Mouse (Mus musculus): Measurements from ENCODE around the gene Pdcd1lg2. TPM values are rescaled to one million over a fixed set of nuclear protein-coding genes. Genes with fewer than 3 reads are reported as not detected.

Gene Pdcd1lg2
- total RNA-seq, 2 experiments from 2014 or later: not detected

GRCm38 (mm10) chr19:29489785-29490284 is 79.1 kb downstream of the Pdcd1lg2 start:
- intact Hi-C loops (cut with DNase I): no loop called here
- no peak for DNase-seq

DNA sequence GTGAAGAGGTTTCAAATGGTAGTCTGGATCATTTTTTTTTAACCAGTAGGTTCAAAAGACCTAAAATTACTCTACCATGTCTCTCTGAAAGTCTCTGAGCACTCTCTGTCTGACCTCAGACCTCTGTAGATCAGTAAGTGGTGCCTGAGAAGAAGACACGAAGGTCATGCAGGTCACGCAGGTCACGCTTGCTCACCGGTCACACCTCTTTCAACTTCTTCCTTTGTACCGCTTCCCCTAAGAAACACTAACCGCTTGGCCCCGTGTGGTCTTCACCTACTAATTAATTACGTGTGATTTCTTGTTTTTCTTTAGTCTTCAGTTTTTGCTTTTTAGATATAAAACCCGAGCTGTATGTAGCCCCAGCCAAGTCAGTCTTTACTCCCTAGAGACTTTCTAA is 80.7 kb downstream of the Pdcd1lg2 start:
- DNase-seq: no peak
- intact Hi-C loops (cut with DNase I): no loop called here

DNA sequence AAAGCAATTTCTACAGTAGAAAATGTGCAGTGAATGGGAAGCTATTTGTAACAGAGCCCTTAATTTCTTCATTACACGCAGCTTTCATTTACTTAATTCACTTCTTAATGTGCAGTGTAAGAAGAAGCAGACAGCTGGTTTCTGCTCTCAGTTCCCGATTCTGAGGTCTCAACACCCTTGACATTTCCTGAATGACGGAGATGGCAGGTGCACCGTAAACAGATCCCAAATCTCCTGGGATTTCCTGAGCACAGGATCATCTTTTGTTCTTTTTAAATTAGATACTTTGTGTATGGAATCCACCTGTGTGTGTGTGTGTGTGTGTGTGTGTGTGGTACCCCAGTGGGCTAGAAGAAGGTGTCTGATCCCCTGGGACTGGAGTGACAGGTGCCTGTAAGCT is 83.7 kb downstream of the Pdcd1lg2 start:
- DNase-seq: no peak
- intact Hi-C loops (cut with DNase I): no loop called here

DNA sequence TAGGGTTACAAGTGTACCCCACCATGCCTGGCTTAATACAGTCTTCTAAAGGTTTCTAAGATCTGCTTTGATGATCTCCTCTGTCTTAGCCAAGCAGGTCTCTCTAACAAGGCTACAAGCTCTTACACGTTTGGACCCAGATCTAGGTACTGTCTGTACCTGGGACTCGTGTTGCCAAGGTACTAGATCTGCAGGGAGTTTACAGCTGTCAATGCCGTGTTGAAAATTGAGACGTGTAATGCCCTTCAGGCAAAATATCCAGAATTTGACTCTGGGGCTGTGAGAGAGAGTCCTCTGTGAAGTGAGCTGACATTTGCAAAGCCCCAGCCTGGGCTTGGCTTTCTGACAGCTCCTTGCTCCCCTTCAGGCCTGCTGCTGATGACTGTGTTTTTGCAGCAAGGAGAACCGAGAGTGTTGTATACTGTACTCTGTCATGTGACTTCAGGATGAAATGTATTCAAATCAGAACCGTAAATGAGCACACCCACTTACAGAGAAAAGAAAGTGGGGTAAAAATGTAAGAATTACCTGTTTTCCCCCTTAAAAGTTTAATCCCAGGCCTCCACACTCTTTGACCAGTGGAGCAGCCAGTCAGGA is 85.4 kb downstream of the Pdcd1lg2 start:
- intact Hi-C loops (cut with DNase I): no loop called here
- no peak for DNase-seq

DNA sequence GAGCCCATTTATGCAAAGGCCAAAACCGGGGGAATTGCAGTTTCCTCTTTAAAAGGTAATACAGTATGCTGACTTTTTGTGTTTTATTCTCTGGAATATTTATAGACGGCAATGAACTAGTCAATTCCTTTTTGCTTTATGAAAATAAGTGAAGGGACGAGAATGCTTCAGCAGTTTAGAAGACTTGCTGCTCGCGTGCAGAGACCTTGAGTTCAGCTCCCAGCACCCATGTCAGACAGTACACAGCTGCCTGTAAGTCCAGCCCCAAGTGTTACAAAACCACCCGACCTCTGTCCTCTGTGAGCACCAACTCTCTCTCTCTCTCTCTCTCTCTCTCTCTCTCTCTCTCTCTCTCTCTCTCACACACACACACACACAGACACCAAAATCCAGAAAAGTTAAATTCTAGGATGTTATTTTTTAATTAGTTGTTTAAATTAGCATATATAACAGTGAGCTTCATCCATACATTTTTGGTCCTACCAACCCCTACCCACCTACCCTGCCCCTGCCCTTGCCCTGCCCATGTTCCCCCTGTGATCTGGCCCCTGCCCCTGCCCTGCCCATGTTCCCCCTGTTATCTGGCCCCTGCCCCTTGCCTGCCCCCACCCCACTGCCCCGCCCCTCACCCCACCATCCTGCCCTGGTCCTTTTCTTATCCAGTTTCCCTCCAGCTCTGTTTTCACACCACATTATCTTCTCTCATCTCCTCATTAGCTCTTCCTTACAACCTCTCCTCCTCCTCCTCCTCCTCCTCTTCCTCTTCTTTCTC is 86.3 kb downstream of the Pdcd1lg2 start:
- no peak for DNase-seq
- intact Hi-C loops (cut with DNase I): no loop called here

GRCm38 (mm10) chr19:29497874-29498273 is 87.2 kb downstream of the Pdcd1lg2 start:
- intact Hi-C loops (cut with DNase I): no loop called here

GRCm38 (mm10) chr19:29498842-29499456 is 88.2 kb downstream of the Pdcd1lg2 start:
- DNase-seq: no peak
- intact Hi-C loops (cut with DNase I): no loop called here

More at GRCm38 (mm10) chr19:29497874-29498273, 87.2 kb downstream of the Pdcd1lg2 start:
- no peak for DNase-seq

GRCm38 (mm10) chr19:29500333-29500732 is 89.6 kb downstream of the Pdcd1lg2 start:
- intact Hi-C loops (cut with DNase I): loop anchor here (2.0 to 10.0 kb wide), 4 partner anchors 30 to 726 kb away; no protein-coding TSS in a partner anchor
- DNase-seq: no peak

DNA sequence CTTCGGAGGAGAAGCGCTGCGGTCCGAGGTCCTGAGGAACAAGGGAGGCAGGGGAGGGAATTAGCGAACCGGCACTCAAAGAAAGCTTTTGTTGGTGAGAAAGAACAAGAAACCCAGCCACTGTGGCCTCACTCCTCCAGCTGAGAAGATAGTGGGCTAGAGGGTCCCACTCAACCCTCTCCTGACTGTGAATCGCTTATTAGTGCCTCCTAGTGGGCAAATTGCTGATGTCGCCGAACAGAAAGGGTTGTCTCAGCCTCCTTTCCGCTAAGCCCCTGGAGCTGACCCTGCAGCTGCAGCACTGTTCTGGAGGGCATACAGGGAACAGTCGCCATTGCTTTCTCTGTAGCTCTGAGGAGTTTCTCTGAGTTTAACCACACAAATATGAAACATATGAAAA is 90.4 kb downstream of the Pdcd1lg2 start:
- peak; percentile 42 to 74 for DNase-seq
- intact Hi-C loops (cut with DNase I): loop anchor here (1.0 to 10.0 kb wide), 6 partner anchors 30 to 726 kb away; no protein-coding TSS in a partner anchor

- DNase-seq: peak; percentile 86 to 93
These were observed 90.8 kb downstream of the Pdcd1lg2 start for GRCm38 (mm10) chr19:29501507-29501906.

GRCm38 (mm10) chr19:29504131-29504530 is 93.4 kb downstream of the Pdcd1lg2 start:
- no peak for DNase-seq
- intact Hi-C loops (cut with DNase I): loop anchor here (5.0 to 10.0 kb wide), 3 partner anchors 62 to 729 kb away; no protein-coding TSS in a partner anchor

More at GRCm38 (mm10) chr19:29501507-29501906, 90.8 kb downstream of the Pdcd1lg2 start:
- intact Hi-C loops (cut with DNase I): loop anchor here (1.0 to 10.0 kb wide), 6 partner anchors 31 to 727 kb away; no protein-coding TSS in a partner anchor

DNA sequence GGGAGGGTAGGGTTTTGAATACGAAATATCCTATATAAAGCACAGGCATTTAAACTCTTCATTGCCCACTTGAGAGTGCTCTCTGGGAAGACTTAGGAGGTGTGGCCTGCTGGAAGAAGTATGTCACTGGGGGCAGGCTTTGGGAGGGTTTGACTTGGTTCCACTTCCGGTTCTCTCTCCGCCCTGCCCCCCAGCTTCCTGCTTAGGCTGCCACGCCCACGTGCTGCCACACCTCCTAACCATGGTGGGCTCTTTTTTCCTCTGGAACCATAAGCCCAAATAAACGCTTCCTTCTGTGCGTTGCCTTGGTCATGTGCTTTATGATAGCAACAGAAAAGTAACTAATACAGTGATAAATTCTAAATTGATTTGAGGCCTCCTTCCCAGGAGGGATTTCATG is 94.9 kb downstream of the Pdcd1lg2 start:
- DNase-seq: peak in 1 of 2 experiments; percentile 28
- intact Hi-C loops (cut with DNase I): loop anchor here (10.0 kb wide), 2 partner anchors 441 to 731 kb away; no protein-coding TSS in a partner anchor

DNA sequence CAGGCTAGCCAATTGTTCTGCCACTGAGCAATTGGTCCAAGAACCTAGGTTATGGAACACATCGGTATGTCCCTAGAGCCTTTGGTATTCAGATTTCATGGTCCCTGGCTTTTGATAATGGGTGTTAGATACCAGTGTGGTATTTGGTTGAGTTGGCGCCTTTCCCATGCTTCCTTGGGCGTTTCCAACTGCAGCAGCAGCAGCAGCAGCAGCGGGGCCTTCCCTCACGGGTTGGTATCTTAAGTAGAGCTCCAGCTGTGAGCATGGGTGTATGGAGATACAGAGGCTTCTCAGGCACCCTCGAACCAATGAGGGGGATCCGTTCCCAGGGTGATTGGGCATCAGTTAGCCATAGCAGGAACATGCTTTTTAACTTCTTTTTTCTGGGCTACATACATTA is 97.5 kb downstream of the Pdcd1lg2 start:
- intact Hi-C loops (cut with DNase I): loop anchor here (10.0 kb wide), 2 partner anchors 443 to 733 kb away; no protein-coding TSS in a partner anchor
- peak in 1 of 2 experiments; percentile 51 for DNase-seq

- DNase-seq: no peak
- intact Hi-C loops (cut with DNase I): loop anchor here (10.0 kb wide), 2 partner anchors 445 to 735 kb away; no protein-coding TSS in a partner anchor
These were observed 99.1 kb downstream of the Pdcd1lg2 start for GRCm38 (mm10) chr19:29509857-29510256.

DNA sequence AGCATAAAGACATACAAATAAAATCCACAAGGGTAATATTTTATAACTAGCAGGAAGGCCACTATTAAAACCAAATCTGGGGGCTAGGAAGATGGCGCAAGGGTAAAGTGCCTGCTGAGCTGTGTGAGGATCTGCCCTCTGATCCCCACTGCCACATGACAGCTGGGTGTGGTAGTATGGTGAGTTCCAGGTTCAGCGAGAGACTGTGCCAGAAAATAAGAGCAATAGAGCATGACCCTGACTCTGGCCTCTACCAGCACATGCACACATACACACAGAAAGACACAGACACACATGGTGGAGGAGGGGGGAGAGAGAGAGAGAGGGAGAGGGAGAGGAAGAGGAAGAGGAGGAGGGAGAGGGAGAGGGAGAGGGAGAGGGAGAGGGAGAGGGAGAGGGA is 101.1 kb downstream of the Pdcd1lg2 start:
- intact Hi-C loops (cut with DNase I): no loop called here
- no peak for DNase-seq

- intact Hi-C loops (cut with DNase I): no loop called here
- DNase-seq: no peak
These were observed 102.5 kb downstream of the Pdcd1lg2 start for GRCm38 (mm10) chr19:29513111-29513766.

GRCm38 (mm10) chr19:29514130-29514529 is 103.4 kb downstream of the Pdcd1lg2 start:
- no peak for DNase-seq
- intact Hi-C loops (cut with DNase I): no loop called here

- intact Hi-C loops (cut with DNase I): no loop called here
- no peak for DNase-seq
These were observed 104.7 kb downstream of the Pdcd1lg2 start for GRCm38 (mm10) chr19:29515386-29515785.

- intact Hi-C loops (cut with DNase I): no loop called here
- no peak for DNase-seq
These were observed 105.3 kb downstream of the Pdcd1lg2 start for GRCm38 (mm10) chr19:29515991-29516390.

GRCm38 (mm10) chr19:29518409-29518808 is 107.7 kb downstream of the Pdcd1lg2 start:
- intact Hi-C loops (cut with DNase I): no loop called here
- no peak for DNase-seq
